Comparison of ENCODE assay signal across 8 mouse cellular contexts in the genomic region with DNA sequence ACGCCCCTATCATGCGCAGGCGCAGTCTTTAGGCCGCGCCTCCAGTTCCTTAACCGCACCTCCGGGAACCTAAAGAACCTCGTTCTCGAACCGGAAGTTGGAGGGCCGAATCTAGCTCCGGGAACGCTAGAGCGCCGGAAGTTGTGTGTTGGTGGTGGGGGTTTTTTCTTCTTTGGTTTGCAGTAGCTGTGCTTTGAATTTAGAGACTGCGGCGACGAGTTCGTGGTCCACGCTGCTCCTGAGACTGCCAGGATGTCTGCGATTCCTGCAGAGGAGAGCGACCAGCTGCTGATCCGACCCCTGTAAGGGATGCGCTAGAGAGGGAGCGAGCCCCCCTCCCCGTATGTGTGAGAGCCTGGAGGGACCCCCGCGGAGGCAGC. TPM values are rescaled to one million over a fixed set of nuclear protein-coding genes. Genes with fewer than 3 reads are reported as not detected.
DNase-seq lines count a peak whose midpoint lies in the region; TF ChIP-seq lines count a peak whose summit lies in the region.

Itgb1bp1 (minus strand) TSS at position 42 of the 380 bp plus-strand sequence.

- 1% methylated on average over 26 of the region's 28 CpGs for WGBS in macrophage (ENCODE audit: missing documents)

- peaks cover 83% of the 10 kb centered on the region for H3K79me2 ChIP-seq in macrophage (ENCODE audit: inconsistent target)

- peaks cover 11% of the 10 kb centered on the region for H3K36me3 ChIP-seq in macrophage (ENCODE audit: inconsistent target)

- peak within 1 kb of the TSS; percentile 92 for H3K4me3 ChIP-seq in left cerebral cortex, adult 2 months
- H3K4me3 ChIP-seq in macrophage (ENCODE audit: inconsistent target), result peak within 1 kb of the TSS; percentile 99

- DNase-seq in adrenal gland, adult 18-20 months (ENCODE audit: low spot score in 2 of 2), result peak; percentile 98
- DNase-seq in embryo, embryonic 10 days (ENCODE audit: low spot score), result peak; percentile 99
- DNase-seq in gastrocnemius, postnatal 10 days, result peak; percentile 99
- peak; percentile 93 for DNase-seq in hindlimb bud, embryonic 11.5 days (ENCODE audit: extremely low spot score, low read depth, low spot score)
- DNase-seq in left cerebral cortex, adult 2 months (ENCODE audit: extremely low spot score in 1 of 2, low spot score in 2 of 2), result peak; percentile 98
- DNase-seq in right cerebral cortex, adult 2 months (ENCODE audit: low spot score in 2 of 2), result peak; percentile 98 to 99
- DNase-seq in urinary bladder, postnatal 25 days (ENCODE audit: low spot score), result peak; percentile 98

- H3K27ac ChIP-seq in left cerebral cortex, adult 2 months, result peak within 1 kb of the TSS; percentile 94
- peak within 1 kb of the TSS; percentile 92 for H3K27ac ChIP-seq in macrophage

- TF ChIP-seq CTCF in left cerebral cortex, adult 2 months (IDR thresholded peaks at IDR 0.05), result no peak

- intact Hi-C loops in left cerebral cortex, adult 2 months (cut with DNase I), result loop anchor here (1.0 to 10.0 kb wide), 3 partner anchors 30 to 361 kb away; partner anchors contain the start of genes Adam17 and Iah1

RNA-seq across cellular contexts. Expression of gene Itgb1bp1, which starts in this region (rescaled TPM):
- total RNA-seq in adrenal gland, adult 18-20 months (2021), result 10 to 100 TPM; 59.5 to 90.4 TPM
- total RNA-seq in gastrocnemius, postnatal 10 days (2021), result 10 to 100 TPM; 32.2 to 34.8 TPM
- total RNA-seq in left cerebral cortex, adult 2 months (2021), result 10 to 100 TPM; 33.4 to 34.3 TPM
- 10 to 100 TPM; 11.0 to 83.3 (median 35.0) TPM for total RNA-seq in macrophage (2018; cell fraction: chromatin; rRNA removed)
- total RNA-seq in macrophage (2018; cell fraction: cytosol; rRNA removed), result 10 to 100 TPM; 33.5 to 62.3 (median 41.3) TPM
- total RNA-seq in macrophage (2018; cell fraction: nucleus; rRNA removed), result 10 to 100 TPM; 17.4 to 57.7 (median 29.1) TPM
- 36.8 to 42.4 TPM (median 38.6 TPM) in 3 replicates for polyA plus RNA-seq in macrophage (2018)

Comparison
In these comparisons a context has a peak if more than half of its experiments do, and no peak if none do; other contexts are left out.
1. Peak in every context shown above with its lines: DNase-seq, H3K4me3 ChIP-seq and H3K27ac ChIP-seq.